Comparison of ENCODE assay signal across 22 mouse cellular contexts in the genomic region with DNA sequence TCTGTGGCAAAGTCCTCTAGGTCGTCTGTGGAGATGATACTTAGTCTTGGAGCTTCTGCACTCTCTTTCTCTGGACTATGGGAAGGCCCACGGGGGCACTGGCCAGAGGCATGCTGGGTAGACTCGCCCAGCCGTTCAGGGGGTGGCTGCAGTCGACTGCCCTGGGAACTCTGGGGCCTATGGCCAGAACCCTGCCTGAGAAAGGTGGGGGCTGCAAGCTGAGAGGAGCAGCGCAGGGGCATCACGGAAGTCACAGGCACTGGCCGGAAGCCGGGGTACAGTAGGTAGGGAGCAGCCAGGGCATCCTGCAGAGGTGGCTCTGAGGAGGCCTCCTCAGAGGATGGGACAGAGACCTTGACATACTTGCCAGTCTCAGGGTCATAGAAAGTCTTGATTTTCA. TPM values are rescaled to one million over a fixed set of nuclear protein-coding genes. Genes with fewer than 3 reads are reported as not detected.
"Had no signal": no experiment of that assay in that cellular context is flagged by ENCODE, and none has a peak within 500 bp of the region (broad histone marks: within the 10 kb centered on the region; RNA-seq: fewer than 3 reads in every experiment).

No protein-coding gene starts in this region.

- H3K4me2 ChIP-seq: lung, embryonic 14.5 days; midbrain, embryonic 12.5 days; neural tube, embryonic 13.5 days; neural tube, embryonic 15.5 days had no signal

- H3K27me3 ChIP-seq: midbrain, embryonic 12.5 days; neural tube, embryonic 13.5 days; neural tube, embryonic 15.5 days had no signal

- DNase-seq: lung, adult 18-20 months; lung, embryonic 14.5 days; lung, postnatal 10 days; lung, postnatal 4 days; midbrain, embryonic 14.5 days; retina, postnatal 1 day; right cerebral cortex, adult 18-20 months; right cerebral cortex, postnatal 25 days; right cerebral cortex, postnatal 4 days; spleen, adult 18-20 months; thymus, adult 18-20 months; thymus, postnatal 14 days; thymus, postnatal 36 days had no signal

- H3K9ac ChIP-seq: lung, embryonic 14.5 days; midbrain, embryonic 12.5 days; neural tube, embryonic 13.5 days; neural tube, embryonic 15.5 days had no signal

- H3K4me1 ChIP-seq: midbrain, embryonic 12.5 days; neural tube, embryonic 13.5 days; neural tube, embryonic 15.5 days had no signal

- H3K9me3 ChIP-seq: midbrain, embryonic 10.5 days; midbrain, embryonic 12.5 days; neural tube, embryonic 13.5 days; neural tube, embryonic 15.5 days had no signal

- H3K36me3 ChIP-seq: midbrain, embryonic 10.5 days; midbrain, embryonic 12.5 days; neural tube, embryonic 13.5 days; neural tube, embryonic 15.5 days had no signal

- H3K27ac ChIP-seq: midbrain, embryonic 10.5 days; midbrain, embryonic 12.5 days; neural tube, embryonic 13.5 days; neural tube, embryonic 15.5 days had no signal

- ATAC-seq: midbrain, embryonic 16.5 days had no signal

- H3K4me3 ChIP-seq: midbrain, embryonic 10.5 days; midbrain, embryonic 12.5 days; myocyte; neural tube, embryonic 13.5 days; neural tube, embryonic 15.5 days had no signal

RNA-seq across cellular contexts. Expression of a gene that starts 25.3 kb away (rescaled TPM):
- total RNA-seq: megakaryocyte, adult 5-6 weeks; megakaryocyte-erythroid progenitor cell, adult 5-6 weeks had no signal
- polyA plus RNA-seq: midbrain, embryonic 14.5 days; midbrain, embryonic 16.5 days; thymus, postnatal 0 days had no signal
